Mouse (Mus musculus): ENCODE data around the gene Rnf208. TPM values are rescaled to one million over a fixed set of nuclear protein-coding genes. Genes with fewer than 3 reads are reported as not detected.

Rnf208 gene
- polyA plus RNA-seq, 1 experiment from 2014 or later = 4.3 TPM

GRCm38 (mm10) chr2:25286314-25286713 is 44.3 kb downstream of the Rnf208 start:
- ATAC-seq (replicated peaks; ENCODE audit: insufficient number of reproducible peaks, insufficient read depth, low FRiP score, low read depth) = no peak
- Histone ChIP-seq H3K9me3 (replicated peaks) (no peaks in the 10 kb centered on the region), H3K9ac (no peak overlapping the region), H3K4me3 (no peak overlapping the region), H3K36me3 (peaks cover 46% of the 10 kb centered on the region), H3K27me3 (peaks cover 37% of the 10 kb centered on the region), H3K4me2 (no peak overlapping the region), H3K4me1 (replicated peaks) (peaks cover 28% of the 10 kb centered on the region), H3K27ac (peak overlapping the region; percentile 13; the same call in 1 of the 2 replicates)
- 50% methylated on average over 1 of the region's 1 CpGs for WGBS

GRCm38 (mm10) chr2:25286837-25287636 is 45.0 kb downstream of the Rnf208 start:
- no peak overlapping the region for H3K9ac ChIP-seq
- H3K4me2 ChIP-seq = no peak overlapping the region
- 42% methylated on average over 7 of the region's 7 CpGs for WGBS
- peak overlapping the region; percentile 13; the same call in 1 of the 2 replicates for H3K27ac ChIP-seq
- peaks cover 44% of the 10 kb centered on the region for H3K27me3 ChIP-seq
- peaks cover 41% of the 10 kb centered on the region for H3K36me3 ChIP-seq
- H3K9me3 ChIP-seq (replicated peaks) = no peaks in the 10 kb centered on the region
- no peak; the same call in 1 of the 2 replicates for ATAC-seq (replicated peaks; ENCODE audit: insufficient number of reproducible peaks, insufficient read depth, low FRiP score, low read depth)
- H3K4me3 ChIP-seq = no peak overlapping the region
- peaks cover 32% of the 10 kb centered on the region for H3K4me1 ChIP-seq (replicated peaks)

GRCm38 (mm10) chr2:25287927-25288649 is 46.0 kb downstream of the Rnf208 start, which contains the start of gene Tmem210:
Gene Tmem210 (plus strand): TSS chr2:25288145.
- WGBS = 85% methylated on average over 6 of the region's 6 CpGs
- peak within 1 kb of the TSS; percentile 13; the same call in 1 of the 2 replicates for H3K27ac ChIP-seq

GRCm38 (mm10) chr2:25288734-25289345 is 46.8 kb downstream of the Rnf208 start:
- peaks cover 40% of the 10 kb centered on the region for H3K4me1 ChIP-seq (replicated peaks)
- H3K9ac ChIP-seq = no peak overlapping the region
- peaks cover 24% of the 10 kb centered on the region for H3K36me3 ChIP-seq
- no peak overlapping the region for H3K27ac ChIP-seq
- H3K4me2 ChIP-seq = no peak overlapping the region
- ATAC-seq (replicated peaks; ENCODE audit: insufficient number of reproducible peaks, insufficient read depth, low FRiP score, low read depth) = no peak
- H3K9me3 ChIP-seq (replicated peaks) = no peaks in the 10 kb centered on the region
- H3K4me3 ChIP-seq = no peak overlapping the region
- peaks cover 62% of the 10 kb centered on the region for H3K27me3 ChIP-seq
- WGBS = 75% methylated on average over 7 of the region's 7 CpGs

More at GRCm38 (mm10) chr2:25287927-25288649, 46.0 kb downstream of the Rnf208 start, which contains the start of gene Tmem210:
- Histone ChIP-seq H3K9ac (no peak within 1 kb of the TSS), H3K36me3 (peaks cover 31% of the 10 kb centered on the region), H3K27me3 (peaks cover 54% of the 10 kb centered on the region), H3K4me2 (no peak within 1 kb of the TSS), H3K4me3 (no peak within 1 kb of the TSS), H3K9me3 (replicated peaks) (no peaks in the 10 kb centered on the region), H3K4me1 (replicated peaks) (peaks cover 40% of the 10 kb centered on the region)
- ATAC-seq (replicated peaks; ENCODE audit: insufficient number of reproducible peaks, insufficient read depth, low FRiP score, low read depth) = no peak

GRCm38 (mm10) chr2:25289651-25290050 is 47.6 kb downstream of the Rnf208 start, which contains the start of gene Lrrc26:
Gene Lrrc26 (plus strand): TSS chr2:25289915.
- Histone ChIP-seq H3K27me3 (peaks cover 70% of the 10 kb centered on the region), H3K9ac (no peak within 1 kb of the TSS), H3K4me1 (replicated peaks) (peaks cover 40% of the 10 kb centered on the region), H3K27ac (no peak within 1 kb of the TSS), H3K4me2 (peak within 1 kb of the TSS; percentile 59), H3K36me3 (peaks cover 16% of the 10 kb centered on the region), H3K9me3 (replicated peaks) (no peaks in the 10 kb centered on the region), H3K4me3 (peak within 1 kb of the TSS; percentile 36)
- 0 out of 2 replicates have a peak, but pooled peaks have one; percentile 12 for ATAC-seq (replicated peaks; ENCODE audit: insufficient number of reproducible peaks, insufficient read depth, low FRiP score, low read depth)
- 7% methylated on average over 11 of the region's 11 CpGs for WGBS

- Histone ChIP-seq H3K27ac (no peak overlapping the region), H3K9ac (no peak overlapping the region), H3K36me3 (peaks cover 10% of the 10 kb centered on the region), H3K9me3 (replicated peaks) (no peaks in the 10 kb centered on the region), H3K4me3 (peak overlapping the region; percentile 36), H3K4me1 (replicated peaks) (peaks cover 40% of the 10 kb centered on the region), H3K27me3 (peaks cover 76% of the 10 kb centered on the region), H3K4me2 (peak overlapping the region; percentile 59)
- WGBS = 2% methylated on average over 54 of the region's 54 CpGs
- no peak for ATAC-seq (replicated peaks; ENCODE audit: insufficient number of reproducible peaks, insufficient read depth, low FRiP score, low read depth)
Observed at GRCm38 (mm10) chr2:25290101-25290815, 48.2 kb downstream of the Rnf208 start.

GRCm38 (mm10) chr2:25290816-25291130 is 48.7 kb downstream of the Rnf208 start:
- peaks cover 40% of the 10 kb centered on the region for H3K4me1 ChIP-seq (replicated peaks)
- no peak overlapping the region for H3K27ac ChIP-seq
- WGBS = 3% methylated on average over 17 of the region's 18 CpGs
- ATAC-seq (replicated peaks; ENCODE audit: insufficient number of reproducible peaks, insufficient read depth, low FRiP score, low read depth) = no peak
- peaks cover 5% of the 10 kb centered on the region; the same call in 1 of the 2 replicates for H3K36me3 ChIP-seq
- H3K9me3 ChIP-seq (replicated peaks) = no peaks in the 10 kb centered on the region
- peak overlapping the region; percentile 59 for H3K4me2 ChIP-seq
- H3K4me3 ChIP-seq = peak overlapping the region; percentile 36
- no peak overlapping the region for H3K9ac ChIP-seq
- H3K27me3 ChIP-seq = peaks cover 81% of the 10 kb centered on the region

GRCm38 (mm10) chr2:25291184-25292053 is 49.4 kb downstream of the Rnf208 start:
- Histone ChIP-seq H3K4me3 (peak overlapping the region; percentile 44), H3K4me1 (replicated peaks) (peaks cover 37% of the 10 kb centered on the region), H3K4me2 (peak overlapping the region; percentile 66), H3K9me3 (replicated peaks) (no peaks in the 10 kb centered on the region), H3K27me3 (peaks cover 87% of the 10 kb centered on the region), H3K27ac (no peak overlapping the region), H3K9ac (peak overlapping the region; percentile 14; the same call in 1 of the 2 replicates), H3K36me3 (no peaks in the 10 kb centered on the region)
- ATAC-seq (replicated peaks; ENCODE audit: insufficient number of reproducible peaks, insufficient read depth, low FRiP score, low read depth) = no peak
- WGBS = 6% methylated on average over 32 of the region's 32 CpGs

- no peak for ATAC-seq (replicated peaks; ENCODE audit: insufficient number of reproducible peaks, insufficient read depth, low FRiP score, low read depth)
- Histone ChIP-seq H3K27ac (no peak overlapping the region), H3K36me3 (no peaks in the 10 kb centered on the region), H3K9ac (peak overlapping the region; percentile 14), H3K4me2 (peak overlapping the region; percentile 66), H3K4me1 (replicated peaks) (peaks cover 31% of the 10 kb centered on the region), H3K9me3 (replicated peaks) (no peaks in the 10 kb centered on the region), H3K4me3 (peak overlapping the region; percentile 44), H3K27me3 (peaks cover 93% of the 10 kb centered on the region)
- WGBS = 5% methylated on average over 41 of the region's 43 CpGs
Observed at GRCm38 (mm10) chr2:25292054-25292544, 50.0 kb downstream of the Rnf208 start.

GRCm38 (mm10) chr2:25292856-25293255 is 50.8 kb downstream of the Rnf208 start:
- Histone ChIP-seq H3K9ac (no peak overlapping the region; the same call in 1 of the 2 replicates), H3K4me2 (peak overlapping the region; percentile 66; the same call in 1 of the 2 replicates), H3K36me3 (no peaks in the 10 kb centered on the region), H3K4me3 (no peak overlapping the region), H3K4me1 (replicated peaks) (peaks cover 29% of the 10 kb centered on the region), H3K27ac (no peak overlapping the region), H3K27me3 (peaks cover 99% of the 10 kb centered on the region), H3K9me3 (replicated peaks) (no peaks in the 10 kb centered on the region)
- no peak for ATAC-seq (replicated peaks; ENCODE audit: insufficient number of reproducible peaks, insufficient read depth, low FRiP score, low read depth)
- WGBS = 0% methylated on average over 1 of the region's 1 CpGs

Measured in heart, embryonic 15.5 days (tissue).